Mouse (Mus musculus): ENCODE measurements around the gene BC024978. TPM values are rescaled to one million over a fixed set of nuclear protein-coding genes. Genes with fewer than 3 reads are reported as not detected.

The BC024978 gene
- total and polyA plus RNA-seq, 3 experiments, result 1.6 to 9.4 (median 1.7) TPM

GRCm38 (mm10) chr7:27228865-27229264 lies 33.3 kb downstream of the BC024978 start:
- Histone ChIP-seq H3K4me1 (ENCODE audit: control insufficient read depth in 1 of 2, insufficient read depth in 2 of 2) (peaks cover 23 to 56% of the 10 kb centered on the region in 2 experiments), H3K79me2 (replicated peaks; ENCODE audit: control insufficient read depth, extremely low read depth, insufficient read depth, poor library complexity, severe bottlenecking) (peaks cover 13% of the 10 kb centered on the region; the same call in 1 of the 2 replicates), H3K27me3 (replicated peaks) (no peaks in the 10 kb centered on the region), H3K27ac (ENCODE audit: insufficient read depth, low read depth) (peak overlapping the region; percentile 44; the same call in 1 of the 2 replicates), H3K9me3 (replicated peaks; ENCODE audit: low read length) (no peaks in the 10 kb centered on the region), H3K4me3 (replicated peaks in 1 of 3; ENCODE audit: low read depth in 2 of 3, low read length in 2 of 3, poor library complexity in 1 of 3) (peak overlapping the region; percentile 78 to 86 (median 81)), H3K36me3 (replicated peaks in 1 of 2; ENCODE audit: control insufficient read depth in 1 of 2, insufficient read depth in 1 of 2, low read length in 1 of 2) (peaks cover 0 to 10% of the 10 kb centered on the region in 2 experiments), H3K9ac (ENCODE audit: insufficient read depth, low read depth) (peak overlapping the region; percentile 63), H3K4me2 (ENCODE audit: insufficient read depth, low read depth, poor library complexity, severe bottlenecking) (peak overlapping the region; percentile 75)
- dilution Hi-C loops (cut with MboI; ENCODE audit: extremely low pct_ligation_motif_present, extremely low pct_unique_long_range_greater_than_20kb, low sequenced_read_pairs), result no loop called here
- TF ChIP-seq CHD1 (IDR thresholded peaks at IDR 0.05; ENCODE audit: low read depth, low read length) (0 out of 2 replicates have a peak, but pooled peaks have one; percentile 50), CHD2 (IDR thresholded peaks at IDR 0.05; ENCODE audit: low read length) (peak; percentile 9; the same call in 1 of the 2 replicates), USF2 (conservative IDR thresholded peaks at IDR 0.05; ENCODE audit: low read depth, low read length) (no peak), JUN (IDR thresholded peaks at IDR 0.05; ENCODE audit: insufficient read depth, low read depth, low read length) (no peak), TBP (conservative IDR thresholded peaks at IDR 0.05; ENCODE audit: low read depth, low read length) (0 out of 2 replicates have a peak, but pooled peaks have one; percentile 52), HCFC1 (IDR thresholded peaks at IDR 0.05; ENCODE audit: low read depth, low read length) (no peak)
- no peak for DNase-seq (ENCODE audit: extremely low read depth)
- in situ Hi-C loops (cut with MboI; ENCODE audit: low pct_ligation_motif_present, low pct_unique_long_range_greater_than_20kb, low sequenced_read_pairs), result loop anchor here (5.0 kb wide), 2 partner anchors 37 to 67 kb away; no protein-coding TSS in a partner anchor

GRCm38 (mm10) chr7:27230781-27231180 lies 35.2 kb downstream of the BC024978 start:
- dilution Hi-C loops (cut with MboI; ENCODE audit: extremely low pct_ligation_motif_present, extremely low pct_unique_long_range_greater_than_20kb, low sequenced_read_pairs), result no loop called here
- no peak overlapping the region for H3K4me3 ChIP-seq (replicated peaks in 1 of 3; ENCODE audit: low read depth in 2 of 3, low read length in 2 of 3, poor library complexity in 1 of 3)
- DNase-seq (ENCODE audit: extremely low read depth), result no peak

GRCm38 (mm10) chr7:27231693-27232331 lies 36.2 kb downstream of the BC024978 start:
- H3K9me3 ChIP-seq (replicated peaks; ENCODE audit: low read length), result no peaks in the 10 kb centered on the region
- in situ Hi-C loops (cut with MboI; ENCODE audit: low pct_ligation_motif_present, low pct_unique_long_range_greater_than_20kb, low sequenced_read_pairs) (no loop called here), dilution Hi-C loops (cut with MboI; ENCODE audit: extremely low pct_ligation_motif_present, extremely low pct_unique_long_range_greater_than_20kb, low sequenced_read_pairs) (no loop called here)
- H3K4me3 ChIP-seq (replicated peaks in 1 of 3; ENCODE audit: low read depth in 2 of 3, low read length in 2 of 3, poor library complexity in 1 of 3), result no peak overlapping the region
- peaks cover 3% of the 10 kb centered on the region; the same call in 1 of the 2 replicates for H3K79me2 ChIP-seq (replicated peaks; ENCODE audit: control insufficient read depth, extremely low read depth, insufficient read depth, poor library complexity, severe bottlenecking)
- H3K4me1 ChIP-seq (ENCODE audit: control insufficient read depth in 1 of 2, insufficient read depth in 2 of 2), result peaks cover 12 to 33% of the 10 kb centered on the region in 2 experiments
- H3K9ac ChIP-seq (ENCODE audit: insufficient read depth, low read depth), result no peak overlapping the region
- no peak overlapping the region for H3K4me2 ChIP-seq (ENCODE audit: insufficient read depth, low read depth, poor library complexity, severe bottlenecking)
- no peaks in the 10 kb centered on the region for H3K27me3 ChIP-seq (replicated peaks)
- peaks cover 3 to 13% of the 10 kb centered on the region in 2 experiments for H3K36me3 ChIP-seq (replicated peaks in 1 of 2; ENCODE audit: control insufficient read depth in 1 of 2, insufficient read depth in 1 of 2, low read length in 1 of 2)
- no peak overlapping the region for H3K27ac ChIP-seq (ENCODE audit: insufficient read depth, low read depth)
- no peak for DNase-seq (ENCODE audit: extremely low read depth)
- TF ChIP-seq MEF2A (IDR thresholded peaks at IDR 0.05; ENCODE audit: borderline replicate concordance, low read depth, low read length) (no peak), ETS1 (conservative IDR thresholded peaks at IDR 0.05; ENCODE audit: low read depth, low read length) (no peak), JUND (conservative IDR thresholded peaks at IDR 0.05; ENCODE audit: low read depth, low read length) (peak; percentile 28; the same call in 1 of the 2 replicates), IRF4 (IDR thresholded peaks at IDR 0.05; ENCODE audit: low read depth, low read length) (peak; percentile 76), JUN (IDR thresholded peaks at IDR 0.05; ENCODE audit: insufficient read depth, low read depth, low read length) (peak; percentile 6; the same call in 1 of the 2 replicates), SIN3A (IDR thresholded peaks at IDR 0.05; ENCODE audit: low read length) (no peak)

More at GRCm38 (mm10) chr7:27230781-27231180, 35.2 kb downstream of the BC024978 start:
- peaks cover 16 to 43% of the 10 kb centered on the region in 2 experiments for H3K4me1 ChIP-seq (ENCODE audit: control insufficient read depth in 1 of 2, insufficient read depth in 2 of 2)
- TF ChIP-seq SMC3 (IDR thresholded peaks at IDR 0.05; ENCODE audit: low read depth, low read length) (peak; percentile 17; the same call in 1 of the 2 replicates), UBTF (IDR thresholded peaks at IDR 0.05; ENCODE audit: low read depth, low read length) (no peak), CTCF (conservative IDR thresholded peaks at IDR 0.05 in 1 of 2, IDR thresholded peaks at IDR 0.05 in 1 of 2; ENCODE audit: low read depth in 2 of 2, low read length in 2 of 2) (peak; percentile 33 to 57; a peak in 3 of 4 replicates)
- H3K36me3 ChIP-seq (replicated peaks in 1 of 2; ENCODE audit: control insufficient read depth in 1 of 2, insufficient read depth in 1 of 2, low read length in 1 of 2), result peaks cover 2 to 7% of the 10 kb centered on the region in 2 experiments
- H3K9me3 ChIP-seq (replicated peaks; ENCODE audit: low read length), result no peaks in the 10 kb centered on the region
- no peaks in the 10 kb centered on the region for H3K27me3 ChIP-seq (replicated peaks)
- H3K4me2 ChIP-seq (ENCODE audit: insufficient read depth, low read depth, poor library complexity, severe bottlenecking), result no peak overlapping the region
- peaks cover 10% of the 10 kb centered on the region; the same call in 1 of the 2 replicates for H3K79me2 ChIP-seq (replicated peaks; ENCODE audit: control insufficient read depth, extremely low read depth, insufficient read depth, poor library complexity, severe bottlenecking)
- H3K27ac ChIP-seq (ENCODE audit: insufficient read depth, low read depth), result no peak overlapping the region
- H3K9ac ChIP-seq (ENCODE audit: insufficient read depth, low read depth), result no peak overlapping the region
- in situ Hi-C loops (cut with MboI; ENCODE audit: low pct_ligation_motif_present, low pct_unique_long_range_greater_than_20kb, low sequenced_read_pairs), result no loop called here

All from CH12.LX (cell line).